Mouse (Mus musculus) limb, embryonic 14.5 days (tissue): ENCODE data around the gene Atp10b. TPM values are rescaled to one million over a fixed set of nuclear protein-coding genes. Genes with fewer than 3 reads are reported as not detected.

Experiments
- ATAC-seq: fragments of 200-750 bp; cut with Nextera tagmentation; 2 replicates; pipeline ENCODE4 v1.8.0; 2017; ENCODE audit warnings: low read depth, moderate number of reproducible peaks, moderate TSS enrichment; ENCODE audit not compliant: low FRiP score
- DNase-seq: peaks from one replicate; pipeline ENCODE4 v3.0.0-alpha.2; 2015; ENCODE audit warnings: low spot score
- H3K27ac ChIP-seq: fragments of 300-500 bp; sonication (generic); replicated peaks from 2 replicates; pipeline ENCODE4 v1.5.1; 2014; ENCODE audit warnings: low read depth, mild to moderate bottlenecking, low read length, moderate library complexity, mixed read lengths
- H3K27me3 ChIP-seq: fragments of 300-500 bp; sonication (generic); 2 replicates; pipeline ENCODE4 v1.6.1; 2014; ENCODE audit warnings: low read length, mixed read lengths; ENCODE audit not compliant: control insufficient read depth, insufficient read depth
- H3K36me3 ChIP-seq: fragments of 300-500 bp; sonication (generic); 2 replicates; pipeline ENCODE4 v1.6.1; 2014; ENCODE audit warnings: mild to moderate bottlenecking, low read length, moderate library complexity, mixed read lengths; ENCODE audit not compliant: control insufficient read depth, insufficient read depth
- H3K4me1 ChIP-seq: fragments of 300-500 bp; sonication (generic); 2 replicates; pipeline ENCODE4 v1.6.1; 2014; ENCODE audit warnings: antibody characterized with exemption, low read length, mixed read lengths; ENCODE audit not compliant: control insufficient read depth, insufficient read depth
- H3K4me2 ChIP-seq: fragments of 300-500 bp; sonication (generic); replicated peaks from 2 replicates; pipeline ENCODE4 v1.6.1; 2014; ENCODE audit warnings: low read depth, mild to moderate bottlenecking, low read length, moderate library complexity; ENCODE audit not compliant: severe bottlenecking
- H3K4me3 ChIP-seq: fragments of 300-500 bp; sonication (generic); replicated peaks from 2 replicates; pipeline ENCODE4 v1.5.1; 2014; ENCODE audit warnings: low read length
- H3K9ac ChIP-seq: fragments of 300-500 bp; sonication (generic); 2 replicates; pipeline ENCODE4 v1.6.1; 2014; ENCODE audit warnings: mild to moderate bottlenecking, low read depth, low read length, moderate library complexity; ENCODE audit not compliant: severe bottlenecking
- H3K9me3 ChIP-seq: fragments of 300-500 bp; sonication (generic); 2 replicates; pipeline ENCODE4 v1.6.1; 2016; ENCODE audit warnings: low read length; ENCODE audit not compliant: control insufficient read depth
- POLR2A ChIP-seq: fragments of 200-500 bp; IDR thresholded peaks from 2 replicates; pipeline ENCODE4 v1.8.0; 2012; ENCODE audit warnings: inconsistent platforms, mild to moderate bottlenecking, moderate library complexity, borderline replicate concordance; ENCODE audit not compliant: insufficient read depth, insufficient read length; ENCODE audit errors: extremely low read depth
- WGBS: fragments of 180-500 bp; shearing (Covaris S2); extraction: QIAGEN DNeasy Blood & Tissue Kit; methylation state at CpG from one replicate; pipeline ENCODE4 v1.1.7; 2014; 5-methylcytosine and 5-hydroxymethylcytosine counted together
- polyA plus RNA-seq, 2 experiments: library from polyadenylated mRNA; depleted of rRNA in 1 of 2; stranded (reverse) in 1 of 2; unstranded in 1 of 2; fragments of >200 nt; fragmentation: Nextera tagmentation in 1 of 2; extraction: Ambion mirVana in 1 of 2; gene quantifications; 2 replicates each; pipeline versions ENCODE4 v1.2.1 to v1.2.3; 2012 to 2014

The Atp10b gene
- polyA plus RNA-seq, 2 experiments: 1.2 to 1.9 TPM

- TF ChIP-seq POLR2A: no peak
- H3K4me3 ChIP-seq: no peak overlapping the region
- no peak overlapping the region for H3K9ac ChIP-seq
- WGBS: 63% methylated on average over 1 of the region's 1 CpGs
- H3K9me3 ChIP-seq: no peaks in the 10 kb centered on the region
- peaks cover 4% of the 10 kb centered on the region; the same call in 1 of the 2 replicates for H3K4me1 ChIP-seq
- H3K27ac ChIP-seq: no peak overlapping the region
- no peak for ATAC-seq
- H3K4me2 ChIP-seq: no peak overlapping the region
- H3K36me3 ChIP-seq: no peaks in the 10 kb centered on the region
- no peak for DNase-seq
- no peaks in the 10 kb centered on the region for H3K27me3 ChIP-seq
Measured at GRCm38 (mm10) chr11:43182816-43183215, 33.1 kb downstream of the Atp10b start.

DNA sequence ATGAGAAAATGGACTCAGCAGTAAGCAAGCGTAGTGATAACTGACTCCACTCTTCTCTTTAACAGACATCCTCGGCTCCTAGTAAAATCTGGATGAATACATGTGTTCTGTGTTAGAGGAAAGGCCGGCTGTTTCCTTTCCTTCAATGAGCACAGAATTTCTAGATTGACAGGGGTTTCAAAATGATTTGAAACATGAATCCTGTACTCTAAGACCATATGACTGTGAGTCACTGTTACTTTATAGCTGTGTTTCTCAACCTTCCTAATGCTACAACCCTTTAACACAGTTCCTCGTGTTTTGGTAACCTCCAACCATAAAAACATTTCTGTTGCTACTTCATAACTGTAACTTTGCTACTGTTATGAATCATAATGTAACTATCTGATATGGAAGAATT lies 33.8 kb downstream of the Atp10b start:
- no peak for TF ChIP-seq POLR2A
- no peaks in the 10 kb centered on the region for H3K36me3 ChIP-seq
- ATAC-seq (no peak), DNase-seq (peak; percentile 14)
- no peak overlapping the region for H3K4me3 ChIP-seq
- H3K9me3 ChIP-seq: no peaks in the 10 kb centered on the region
- 24% methylated on average over 4 of the region's 4 CpGs for WGBS
- H3K4me2 ChIP-seq: no peak overlapping the region
- no peak overlapping the region for H3K27ac ChIP-seq
- H3K27me3 ChIP-seq: no peaks in the 10 kb centered on the region
- no peak overlapping the region for H3K9ac ChIP-seq
- peaks cover 4% of the 10 kb centered on the region; the same call in 1 of the 2 replicates for H3K4me1 ChIP-seq

DNA sequence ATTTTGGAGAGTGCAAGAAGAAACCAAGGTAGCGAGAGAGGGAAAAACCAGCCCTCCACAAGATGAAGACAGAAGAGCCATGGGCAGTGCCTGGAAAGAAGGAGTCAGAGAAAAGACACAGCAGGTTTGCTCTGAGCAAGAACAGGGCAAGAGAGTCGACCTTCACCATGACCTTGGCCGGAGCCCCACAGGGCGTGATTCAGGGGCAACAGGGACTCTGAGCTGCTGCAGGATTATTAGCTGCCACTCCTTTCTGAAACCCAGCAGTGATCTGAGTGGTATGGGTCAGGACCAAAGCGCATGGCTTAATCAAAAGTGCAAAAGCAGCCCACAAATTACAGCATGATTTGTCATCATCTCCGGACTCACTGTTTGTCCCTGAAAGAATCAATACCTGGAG lies 36.6 kb downstream of the Atp10b start:
- WGBS: 59% methylated on average over 6 of the region's 6 CpGs

DNA sequence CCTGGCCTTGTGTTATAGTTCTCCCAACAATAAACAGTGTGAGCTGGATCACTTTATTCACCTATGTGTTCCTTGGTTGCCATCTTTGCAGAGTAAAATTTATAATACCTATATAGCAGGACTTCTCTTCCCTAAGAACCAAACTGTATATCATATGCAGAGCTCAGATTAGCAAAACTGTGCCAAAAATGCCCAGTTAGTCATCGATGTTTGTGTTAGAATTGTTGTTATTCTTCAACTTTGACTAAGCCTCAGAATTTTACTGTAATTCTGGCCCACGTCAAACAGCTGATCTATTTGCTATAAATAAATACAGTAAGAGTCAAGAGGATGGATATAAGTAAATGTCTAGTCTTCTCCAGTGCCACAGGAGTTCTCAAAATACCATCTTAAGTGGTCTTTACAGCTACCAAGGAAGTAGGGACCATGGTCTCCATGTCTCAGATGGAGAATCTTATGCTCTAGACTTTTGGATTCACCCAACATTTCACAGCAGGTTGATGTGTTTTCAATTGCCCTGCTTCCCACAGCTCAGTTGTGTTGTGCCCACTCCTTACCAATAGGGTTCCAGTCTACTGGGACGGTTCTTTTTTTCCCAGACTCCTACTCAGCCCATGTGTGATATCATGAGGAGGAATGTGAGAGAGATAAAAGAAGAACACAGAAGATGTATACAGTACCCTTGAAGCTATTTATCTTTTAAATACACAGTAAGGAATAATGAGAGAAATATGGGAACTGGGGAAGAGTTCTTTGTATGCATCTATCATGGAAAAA lies 40.3 kb downstream of the Atp10b start:
- H3K27ac ChIP-seq: no peak overlapping the region
- ATAC-seq: no peak

More for the DNA sequence above, 36.6 kb downstream of the Atp10b start:
- peaks cover 4% of the 10 kb centered on the region; the same call in 1 of the 2 replicates for H3K4me1 ChIP-seq
- no peak for ATAC-seq
- no peaks in the 10 kb centered on the region for H3K36me3 ChIP-seq
- no peak for TF ChIP-seq POLR2A
- H3K4me2 ChIP-seq: no peak overlapping the region
- no peak overlapping the region for H3K4me3 ChIP-seq
- no peak for DNase-seq
- no peak overlapping the region for H3K9ac ChIP-seq
- H3K27ac ChIP-seq: no peak overlapping the region
- H3K9me3 ChIP-seq: no peaks in the 10 kb centered on the region
- H3K27me3 ChIP-seq: no peaks in the 10 kb centered on the region

GRCm38 (mm10) chr11:43198811-43199210 lies 49.1 kb downstream of the Atp10b start:
- no peak for TF ChIP-seq POLR2A
- H3K4me2 ChIP-seq: no peak overlapping the region
- no peak for DNase-seq
- H3K27me3 ChIP-seq: no peaks in the 10 kb centered on the region
- H3K4me3 ChIP-seq: no peak overlapping the region
- 80% methylated on average over 2 of the region's 2 CpGs for WGBS
- no peaks in the 10 kb centered on the region for H3K4me1 ChIP-seq
- H3K9ac ChIP-seq: no peak overlapping the region
- no peak for ATAC-seq
- H3K36me3 ChIP-seq: no peaks in the 10 kb centered on the region
- no peak overlapping the region for H3K27ac ChIP-seq
- no peaks in the 10 kb centered on the region for H3K9me3 ChIP-seq

More for the DNA sequence above, 40.3 kb downstream of the Atp10b start:
- Histone ChIP-seq H3K9ac (no peak overlapping the region), H3K4me3 (no peak overlapping the region), H3K36me3 (no peaks in the 10 kb centered on the region), H3K9me3 (no peaks in the 10 kb centered on the region), H3K4me1 (no peaks in the 10 kb centered on the region), H3K27me3 (no peaks in the 10 kb centered on the region), H3K4me2 (no peak overlapping the region)
- TF ChIP-seq POLR2A: no peak
- no peak for DNase-seq
- 88% methylated on average over 3 of the region's 3 CpGs for WGBS
